Mouse (Mus musculus) C2C12 (cell line): Measurements from ENCODE around the gene Scyl1. TPM values are rescaled to one million over a fixed set of nuclear protein-coding genes. Genes with fewer than 3 reads are reported as not detected.
"Not testable (repeated sequence)": the region's sequence is repeated elsewhere in the genome, so short reads cannot be mapped to it uniquely, and the experiment has no call there.

Experiments
- H3K27me3 ChIP-seq: one replicate; pipeline ENCODE4 v1.6.1; 2011; ENCODE audit not compliant: control insufficient read depth, insufficient read depth, insufficient read length
- H3K36me3 ChIP-seq: one replicate; pipeline ENCODE4 v1.6.1; 2011; ENCODE audit not compliant: control insufficient read depth, insufficient read depth
- H3K4me3 ChIP-seq: one replicate; pipeline ENCODE4 v1.5.1; 2011; ENCODE audit warnings: mild to moderate bottlenecking, control low read depth; ENCODE audit not compliant: poor library complexity, insufficient read depth, severe bottlenecking
- H3K79me2 ChIP-seq: one replicate; pipeline ENCODE4 v1.6.1; 2011; ENCODE audit not compliant: control insufficient read depth, insufficient read depth
- H3K79me3 ChIP-seq: one replicate; pipeline ENCODE4 v1.6.1; 2011; ENCODE audit warnings: low read depth, control low read depth
- H3ac ChIP-seq: one replicate; pipeline ENCODE3; 2011; ENCODE audit warnings: low read depth; ENCODE audit not compliant: control insufficient read depth, insufficient read length
- CEBPB ChIP-seq: IDR thresholded peaks from one replicate; pipeline ENCODE4 v1.6.1; 2011; ENCODE audit warnings: low read depth, mild to moderate bottlenecking, control low read depth, moderate library complexity
- CTCF ChIP-seq: IDR thresholded peaks from one replicate; pipeline ENCODE4 v1.5.1; 2011; ENCODE audit not compliant: control insufficient read depth, insufficient read depth, insufficient read length
- FOSL1 ChIP-seq: IDR thresholded peaks from one replicate; pipeline ENCODE4 v1.8.0; 2011; ENCODE audit warnings: mild to moderate bottlenecking, low read length; ENCODE audit not compliant: poor library complexity, insufficient read depth, severe bottlenecking
- MAX ChIP-seq: IDR thresholded peaks from one replicate; pipeline ENCODE4 v1.6.1; 2011; ENCODE audit warnings: mild to moderate bottlenecking, control low read depth
- MYOD1 ChIP-seq: IDR thresholded peaks from one replicate; pipeline ENCODE4 v1.6.1; 2011; ENCODE audit warnings: low read depth; ENCODE audit not compliant: control insufficient read depth, insufficient read length
- MYOG ChIP-seq: IDR thresholded peaks from one replicate; pipeline ENCODE4 v1.6.1; 2011; ENCODE audit not compliant: control insufficient read depth, insufficient read length; ENCODE audit errors: extremely low read depth
- USF1 ChIP-seq: IDR thresholded peaks from one replicate; pipeline ENCODE4 v1.6.1; 2011; ENCODE audit warnings: low read depth, mild to moderate bottlenecking, control low read depth, moderate library complexity
- polyA plus RNA-seq: library from polyadenylated mRNA; unstranded; fragments of >200 nt; fragmentation: generic; extraction: Trizol; gene quantifications from one replicate; pipeline ENCODE4 v1.2.1, GENCODE M21; 2012; ENCODE audit warnings: missing spikeins

Scyl1 gene
- polyA plus RNA-seq, 1 experiment = 69.6 TPM

- peak overlapping the region; percentile 98 for H3K4me3 ChIP-seq
- H3K79me3 ChIP-seq = peaks cover 65% of the 10 kb centered on the region
- H3K27me3 ChIP-seq = no peaks in the 10 kb centered on the region
- peak overlapping the region; percentile 62 for H3ac ChIP-seq
- TF ChIP-seq MYOD1 (no peak), CEBPB (peak; percentile 23)
- peaks cover 65% of the 10 kb centered on the region for H3K36me3 ChIP-seq
- H3K79me2 ChIP-seq = peaks cover 80% of the 10 kb centered on the region
Measured at GRCm38 (mm10) chr19:5798700-5799479, 27.7 kb upstream of the Scyl1 start.

- H3K36me3 ChIP-seq = peaks cover 65% of the 10 kb centered on the region
- peak overlapping the region; percentile 98 for H3K4me3 ChIP-seq
- H3ac ChIP-seq = peak overlapping the region; percentile 36
- H3K79me2 ChIP-seq = peaks cover 74% of the 10 kb centered on the region
- TF ChIP-seq MAX = no peak
- TF ChIP-seq CEBPB = no peak
- TF ChIP-seq CTCF = no peak
- TF ChIP-seq MYOD1 = no peak
- TF ChIP-seq USF1 = no peak
- no peak for TF ChIP-seq FOSL1
- no peak for TF ChIP-seq MYOG
- peaks cover 65% of the 10 kb centered on the region for H3K79me3 ChIP-seq
- H3K27me3 ChIP-seq = no peaks in the 10 kb centered on the region
Measured at GRCm38 (mm10) chr19:5797381-5798111, 26.3 kb upstream of the Scyl1 start.

- peak overlapping the region; percentile 15 for H3ac ChIP-seq
- H3K79me2 ChIP-seq = peaks cover 66% of the 10 kb centered on the region
- TF ChIP-seq CTCF (no peak), MAX (no peak), MYOG (no peak), CEBPB (no peak), USF1 (no peak), MYOD1 (no peak), FOSL1 (no peak)
- H3K27me3 ChIP-seq = no peaks in the 10 kb centered on the region
- H3K4me3 ChIP-seq = peak overlapping the region; percentile 98
- peaks cover 65% of the 10 kb centered on the region for H3K36me3 ChIP-seq
- peaks cover 58% of the 10 kb centered on the region for H3K79me3 ChIP-seq
Measured at GRCm38 (mm10) chr19:5796573-5797111, 25.4 kb upstream of the Scyl1 start.

- Histone ChIP-seq H3K36me3 (peaks cover 60% of the 10 kb centered on the region), H3K27me3 (no peaks in the 10 kb centered on the region), H3K79me3 (peaks cover 51% of the 10 kb centered on the region), H3ac (no peak overlapping the region), H3K79me2 (peaks cover 59% of the 10 kb centered on the region), H3K4me3 (peak overlapping the region; percentile 98)
- no peak for TF ChIP-seq USF1
- TF ChIP-seq MAX = no peak
- TF ChIP-seq FOSL1 = no peak
- no peak for TF ChIP-seq CEBPB
Measured at GRCm38 (mm10) chr19:5795668-5796572, 24.7 kb upstream of the Scyl1 start.

- Histone ChIP-seq H3K36me3 (peaks cover 51% of the 10 kb centered on the region), H3K79me2 (peaks cover 50% of the 10 kb centered on the region), H3K27me3 (no peaks in the 10 kb centered on the region), H3ac (no peak overlapping the region), H3K79me3 (peaks cover 42% of the 10 kb centered on the region), H3K4me3 (no peak overlapping the region)
- no peak for TF ChIP-seq MAX
- no peak for TF ChIP-seq MYOG
- TF ChIP-seq CEBPB = peak; percentile 9
Measured at GRCm38 (mm10) chr19:5794771-5795576, 23.8 kb upstream of the Scyl1 start.

GRCm38 (mm10) chr19:5793917-5794770, 22.9 kb upstream of the Scyl1 start:
- peaks cover 42% of the 10 kb centered on the region for H3K36me3 ChIP-seq
- not testable (repeated sequence) for H3K4me3 ChIP-seq, H3ac ChIP-seq, H3K27me3 ChIP-seq
- peaks cover 33% of the 10 kb centered on the region for H3K79me3 ChIP-seq
- peaks cover 41% of the 10 kb centered on the region for H3K79me2 ChIP-seq
